Mouse (Mus musculus): ENCODE measurements around the gene Mpo.

The Mpo gene

DNA sequence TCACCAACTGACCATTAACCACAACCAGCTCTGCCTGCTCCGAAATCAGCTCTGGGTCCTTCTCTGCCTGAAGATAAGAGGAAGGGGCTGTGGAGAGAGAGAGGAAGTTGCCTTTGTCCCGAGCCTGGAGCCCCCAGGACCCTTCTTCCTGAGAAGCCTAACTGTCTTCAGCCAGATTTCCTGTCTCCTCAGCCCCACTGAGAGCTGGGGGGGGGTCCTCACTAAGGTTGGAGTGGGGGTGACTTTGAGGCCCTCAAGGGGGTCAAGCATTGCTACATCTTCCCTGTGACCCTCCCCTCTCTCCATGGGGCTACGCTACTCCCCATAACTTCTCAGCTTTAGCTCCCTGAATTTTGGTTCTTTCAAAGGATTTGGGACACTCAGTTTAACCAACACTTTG, at the start of gene Mpo:
Mpo (plus strand) TSS at position 122 of the 400 bp plus-strand sequence.
- no peak for DNase-seq (ENCODE audit: low spot score)

GRCm38 (mm10) chr11:87743691-87744090, 49.7 kb upstream of the Mpo start:
- DNase-seq (ENCODE audit: low spot score) = no peak

- no peak for DNase-seq (ENCODE audit: low spot score)
These were observed 48.4 kb upstream of the Mpo start for GRCm38 (mm10) chr11:87744964-87745363.

DNA sequence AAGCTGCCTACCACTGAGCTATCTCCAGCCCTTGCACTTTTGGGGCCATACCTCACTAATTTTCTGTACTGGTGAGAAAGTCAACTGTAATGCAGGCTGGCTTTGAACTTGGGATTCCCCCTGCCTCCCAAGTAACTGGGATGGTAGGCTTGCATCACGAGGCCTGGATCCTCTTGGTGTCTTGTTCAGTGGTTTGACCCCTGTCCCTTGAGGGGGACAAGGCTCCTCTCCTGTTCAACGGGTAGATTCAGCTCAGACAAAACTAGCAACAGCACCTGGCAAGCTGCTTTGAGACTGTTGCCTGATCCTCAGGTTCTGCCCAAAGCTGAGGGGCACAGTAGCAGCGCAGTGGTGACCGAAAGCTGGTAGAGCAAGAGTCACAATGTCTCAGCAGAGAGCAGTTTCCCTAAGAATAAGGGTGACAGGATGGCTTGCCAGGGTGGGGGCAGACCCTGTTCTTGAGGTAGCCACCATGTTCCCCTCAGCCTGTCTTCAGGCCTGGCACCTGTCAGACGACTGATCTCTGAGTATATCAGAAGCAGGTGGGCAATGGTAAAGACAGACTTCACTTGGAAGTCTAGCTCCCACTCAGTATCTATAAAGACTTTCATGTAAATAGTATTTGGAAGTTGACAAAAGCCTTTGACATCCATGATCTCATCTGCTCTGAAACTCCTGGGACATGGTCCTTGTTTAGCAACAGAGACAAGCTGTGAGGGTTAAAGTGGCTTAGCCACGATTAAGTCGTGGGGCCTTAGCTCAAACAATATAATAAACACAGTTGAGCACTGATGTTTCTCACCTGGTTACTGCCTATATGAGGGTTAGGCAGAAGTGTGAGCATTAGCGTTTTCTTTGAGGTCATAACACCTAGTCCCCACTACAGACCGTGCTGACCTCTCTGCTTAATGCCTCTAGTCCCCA, 47.5 kb upstream of the Mpo start:
- no peak for DNase-seq (ENCODE audit: low spot score)

- no peak for DNase-seq (ENCODE audit: low spot score)
These were observed 46.1 kb upstream of the Mpo start for GRCm38 (mm10) chr11:87747312-87747711.

GRCm38 (mm10) chr11:87747716-87748115, 45.7 kb upstream of the Mpo start:
- no peak for DNase-seq (ENCODE audit: low spot score)

GRCm38 (mm10) chr11:87748132-87749119, 45.0 kb upstream of the Mpo start:
- DNase-seq (ENCODE audit: low spot score) = no peak

GRCm38 (mm10) chr11:87749192-87750042, 44.0 kb upstream of the Mpo start:
- DNase-seq (ENCODE audit: low spot score) = no peak

- no peak for DNase-seq (ENCODE audit: low spot score)
These were observed 43.3 kb upstream of the Mpo start for GRCm38 (mm10) chr11:87750043-87750421.

DNA sequence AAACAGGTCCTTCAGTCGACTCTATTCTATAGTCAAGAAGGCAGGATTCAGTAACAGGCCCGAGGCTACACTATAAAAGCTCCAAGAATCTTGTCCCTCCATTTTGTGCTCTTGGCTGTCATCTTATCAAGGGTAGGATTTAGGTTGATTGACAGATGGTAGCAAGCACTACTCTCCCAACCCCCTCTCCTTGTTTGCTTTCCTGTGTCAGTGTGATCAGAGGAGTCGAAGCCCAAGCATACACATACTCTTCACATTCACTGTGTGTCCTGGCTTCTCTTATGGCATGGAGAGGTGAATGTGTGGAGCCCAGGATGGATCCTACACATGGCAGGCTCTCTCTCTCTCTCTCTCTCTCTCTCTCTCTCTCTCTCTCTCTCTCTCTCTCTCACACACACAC, 42.9 kb upstream of the Mpo start:
- no peak for DNase-seq (ENCODE audit: low spot score)

GRCm38 (mm10) chr11:87751031-87751430, 42.4 kb upstream of the Mpo start:
- DNase-seq (ENCODE audit: low spot score) = no peak

DNA sequence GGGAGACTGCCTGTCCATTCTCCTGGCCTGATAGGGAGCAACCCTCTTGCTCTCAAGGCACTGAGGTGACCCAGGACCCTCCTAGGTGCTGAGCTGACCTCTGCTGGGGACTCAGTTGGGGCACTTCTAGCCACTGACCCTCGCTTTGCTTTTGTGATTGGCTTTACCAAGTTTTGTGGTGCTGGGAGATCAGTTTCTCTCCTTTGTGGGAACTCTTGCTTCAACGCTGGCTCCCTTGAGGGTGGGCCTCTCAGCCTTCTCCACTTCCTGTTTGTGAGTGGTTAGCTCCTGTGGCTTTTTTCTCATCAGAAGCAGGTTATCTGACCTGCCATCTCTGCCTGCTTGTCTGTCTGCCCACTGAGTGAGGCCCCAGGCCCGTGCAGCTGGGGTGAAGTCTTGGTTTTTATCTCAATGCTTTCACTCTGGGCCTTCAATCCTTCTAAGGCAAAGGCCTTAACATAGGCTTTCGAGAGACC, 41.9 kb upstream of the Mpo start:
- no peak for DNase-seq (ENCODE audit: low spot score)

GRCm38 (mm10) chr11:87752307-87752706, 41.1 kb upstream of the Mpo start:
- DNase-seq (ENCODE audit: low spot score) = no peak

DNA sequence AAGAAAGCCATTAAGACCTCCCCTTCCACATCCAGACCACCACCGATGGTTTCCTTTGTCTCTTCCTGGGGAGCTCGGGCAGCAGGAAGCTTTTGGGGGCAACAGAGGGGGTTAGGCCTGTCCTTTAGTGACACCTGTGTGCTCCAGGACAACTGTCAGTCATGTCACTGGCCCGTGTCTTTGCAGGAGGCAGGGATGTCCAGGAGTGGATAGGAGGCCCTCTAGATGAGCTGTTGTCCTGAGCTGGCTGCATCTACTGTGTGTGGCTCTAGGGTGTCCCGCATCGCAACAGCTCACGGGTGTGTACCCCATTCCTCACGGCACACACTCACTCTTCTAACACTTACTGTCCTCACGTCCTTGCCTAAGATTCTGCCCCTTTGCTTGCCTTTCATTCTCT, 40.1 kb upstream of the Mpo start:
- no peak for DNase-seq (ENCODE audit: low spot score)

DNA sequence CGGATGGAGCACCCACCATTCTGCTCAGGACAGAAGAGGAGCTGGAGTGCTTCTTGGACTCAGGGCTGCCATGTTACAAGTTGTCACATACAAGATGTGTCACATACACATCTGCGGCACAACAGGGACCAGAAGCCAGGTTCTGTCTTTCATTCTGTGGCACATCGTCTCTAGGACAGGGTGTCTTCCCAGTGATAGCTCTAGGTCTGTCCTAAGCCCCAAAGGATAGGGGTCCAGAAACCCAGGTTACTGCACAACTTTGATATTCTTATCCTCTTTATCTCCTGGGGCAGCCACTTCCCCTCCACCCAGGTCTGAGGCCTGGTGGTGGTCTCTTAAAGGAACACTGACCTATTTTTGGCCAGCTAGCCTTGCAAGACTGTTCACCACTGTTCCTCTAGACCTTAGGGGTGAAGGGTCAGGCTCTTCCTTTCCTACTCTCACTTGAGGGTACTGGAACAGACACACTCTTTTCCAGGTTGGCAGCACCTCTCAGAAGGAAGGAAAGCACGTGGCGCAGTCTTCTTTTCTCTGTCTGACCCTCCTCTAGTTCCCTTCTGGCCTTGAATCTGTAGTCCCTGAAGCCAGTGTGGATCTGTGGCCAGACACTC, 39.4 kb upstream of the Mpo start:
- no peak for DNase-seq (ENCODE audit: low spot score)

DNA sequence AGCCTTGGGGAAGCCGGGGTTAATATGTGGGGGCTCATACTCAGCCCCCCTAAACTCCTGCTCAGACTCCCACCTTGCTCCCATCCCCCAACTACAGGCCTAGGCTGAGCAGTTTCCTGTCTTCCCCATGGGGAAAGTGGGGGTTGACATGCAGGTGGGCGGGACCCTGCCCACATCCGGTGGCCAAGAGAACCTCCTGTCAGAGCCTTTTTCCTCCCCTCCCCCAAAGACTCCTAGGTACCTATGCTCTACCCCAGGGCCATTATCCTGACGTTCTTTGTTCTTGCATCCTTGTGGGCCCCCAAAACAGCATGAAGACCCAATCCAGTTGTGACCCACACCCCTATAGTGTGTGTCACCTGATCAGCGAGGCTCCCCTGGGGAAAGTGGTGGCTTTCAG, 38.8 kb upstream of the Mpo start:
- no peak for DNase-seq (ENCODE audit: low spot score)

GRCm38 (mm10) chr11:87755360-87756017, 37.9 kb upstream of the Mpo start:
- DNase-seq (ENCODE audit: low spot score) = no peak

DNA sequence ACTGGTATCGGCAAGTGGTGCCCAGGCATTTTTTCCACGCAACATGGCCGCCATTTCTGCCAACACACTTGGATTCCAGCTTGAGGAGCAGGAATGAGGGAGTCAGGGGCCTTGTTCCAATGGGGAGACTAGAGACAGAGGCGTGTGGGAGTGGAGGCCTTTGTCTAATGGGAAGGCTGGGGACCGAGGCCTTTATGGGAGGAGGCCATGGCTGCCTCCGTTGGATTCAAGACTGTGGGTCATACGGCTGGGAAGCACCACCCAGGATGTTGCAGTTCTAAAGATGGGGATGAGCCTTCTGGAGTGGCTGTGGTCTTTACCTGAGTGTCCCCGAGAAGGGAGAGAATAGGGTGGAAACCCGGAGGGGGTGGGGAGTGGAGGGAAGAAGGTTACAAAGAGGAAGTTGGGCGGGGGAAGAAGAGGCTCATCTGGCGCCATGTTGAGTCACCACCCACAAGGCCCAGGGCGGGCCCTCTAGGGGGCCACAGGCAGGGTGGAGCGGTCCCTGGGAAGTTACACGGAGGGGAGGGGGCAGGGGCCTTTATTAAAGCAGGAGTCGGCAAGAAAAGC, 37.0 kb upstream of the Mpo start:
- no peak for DNase-seq (ENCODE audit: low spot score)

- DNase-seq (ENCODE audit: low spot score) = no peak
These were observed 36.1 kb upstream of the Mpo start for GRCm38 (mm10) chr11:87757001-87757954.
